Mouse (Mus musculus) liver, embryonic 12.5 days (tissue): ENCODE measurements around the gene Reln. TPM values are rescaled to one million over a fixed set of nuclear protein-coding genes. Genes with fewer than 3 reads are reported as not detected.

Experiments used
- ATAC-seq: fragments of 200-750 bp; cut with Nextera tagmentation; 2 replicates; pipeline ENCODE4 v1.8.0; 2017; ENCODE audit warnings: moderate number of reproducible peaks, mild to moderate bottlenecking, moderate library complexity
- H3K27ac ChIP-seq: fragments of 300-500 bp; sonication (generic); 2 replicates; pipeline ENCODE4 v1.5.1; 2016; ENCODE audit warnings: mild to moderate bottlenecking
- H3K27me3 ChIP-seq: fragments of 300-500 bp; sonication (generic); replicated peaks from 2 replicates; pipeline ENCODE4 v1.6.1; 2016; ENCODE audit warnings: mild to moderate bottlenecking, moderate library complexity
- H3K36me3 ChIP-seq: fragments of 300-500 bp; sonication (generic); 2 replicates; pipeline ENCODE4 v1.6.1; 2016; ENCODE audit warnings: mild to moderate bottlenecking, moderate library complexity
- H3K4me1 ChIP-seq: fragments of 300-500 bp; sonication (generic); 2 replicates; pipeline ENCODE4 v1.6.1; 2016
- H3K4me2 ChIP-seq: fragments of 300-500 bp; sonication (generic); 2 replicates; pipeline ENCODE4 v1.6.1; 2016; ENCODE audit warnings: mild to moderate bottlenecking, moderate library complexity
- H3K4me3 ChIP-seq: fragments of 300-500 bp; sonication (generic); 2 replicates; pipeline ENCODE4 v1.5.1; 2016; ENCODE audit warnings: mild to moderate bottlenecking, moderate library complexity
- H3K9ac ChIP-seq: fragments of 300-500 bp; sonication (generic); 2 replicates; pipeline ENCODE4 v1.6.1; 2016; ENCODE audit warnings: mild to moderate bottlenecking, moderate library complexity
- H3K9me3 ChIP-seq: fragments of 300-500 bp; sonication (generic); replicated peaks from 2 replicates; pipeline ENCODE4 v1.6.1; 2016; ENCODE audit warnings: mild to moderate bottlenecking, moderate library complexity
- WGBS: fragments of 180-500 bp; shearing (Covaris S2); methylation state at CpG from one replicate; pipeline ENCODE4 v1.1.7; 2016; ENCODE audit not compliant: insufficient replicate concordance; 5-methylcytosine and 5-hydroxymethylcytosine counted together
- polyA plus RNA-seq: library from polyadenylated mRNA; unstranded; fragments of >200 nt; fragmentation: Nextera tagmentation; extraction: Ambion mirVana; gene quantifications from 2 replicates; pipeline ENCODE4 v1.2.1, GENCODE M21; 2016

Gene Reln
- polyA plus RNA-seq, 1 experiment from 2014 or later = 36.7 TPM

DNA sequence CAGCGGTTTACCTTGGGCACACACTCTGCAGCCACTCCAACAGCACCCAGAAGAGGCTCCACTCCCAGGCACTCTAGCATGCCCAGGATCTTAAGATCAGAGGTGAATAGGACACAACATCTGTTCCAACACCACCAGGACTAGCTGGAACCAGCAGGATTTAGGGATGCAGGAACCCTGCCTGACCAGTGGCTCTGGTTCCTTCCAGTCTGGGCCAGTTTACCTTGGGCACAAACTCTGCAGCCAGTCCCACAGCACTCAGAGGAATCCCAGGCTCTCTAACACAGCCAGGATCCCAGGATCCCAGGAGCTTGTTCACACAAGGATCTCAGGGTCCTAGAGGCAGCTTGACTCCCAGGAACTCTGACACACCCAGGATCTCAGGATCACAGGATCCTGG lies 382.7 kb downstream of the Reln start:
- 88% methylated on average over 1 of the region's 1 CpGs for WGBS
- no peaks in the 10 kb centered on the region for H3K9me3 ChIP-seq
- no peak for ATAC-seq
- 0 out of 2 replicates have a peak, but pooled peaks cover 2% of the 10 kb centered on the region for H3K36me3 ChIP-seq
- no peaks in the 10 kb centered on the region for H3K27me3 ChIP-seq
- H3K27ac ChIP-seq = no peak overlapping the region
- H3K4me2 ChIP-seq = no peak overlapping the region
- H3K4me3 ChIP-seq = no peak overlapping the region
- H3K4me1 ChIP-seq = no peaks in the 10 kb centered on the region
- H3K9ac ChIP-seq = no peak overlapping the region

DNA sequence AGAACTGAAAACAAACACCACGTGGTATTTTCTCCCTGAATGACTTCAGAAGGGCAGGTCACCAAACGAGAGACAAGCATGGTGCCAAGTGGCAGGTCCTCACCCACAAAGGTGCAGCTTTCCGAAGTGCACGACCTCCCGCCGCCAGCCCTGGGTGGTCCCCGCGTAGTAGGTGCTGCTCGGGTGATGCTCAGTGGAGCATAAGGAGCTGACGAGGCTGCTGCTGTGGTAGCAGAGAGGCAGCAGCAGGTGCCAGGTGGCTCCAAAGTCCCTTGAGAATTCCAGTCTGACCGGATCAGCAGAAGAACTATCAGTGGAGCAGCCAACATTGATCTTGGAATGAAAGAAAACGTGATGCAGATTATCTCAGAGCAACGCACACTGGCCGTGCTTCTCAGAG lies 384.4 kb downstream of the Reln start:
- WGBS = 74% methylated on average over 14 of the region's 14 CpGs
- Histone ChIP-seq H3K4me1 (no peaks in the 10 kb centered on the region), H3K36me3 (0 out of 2 replicates have a peak, but pooled peaks cover 5% of the 10 kb centered on the region), H3K9me3 (no peaks in the 10 kb centered on the region), H3K4me3 (no peak overlapping the region), H3K27me3 (no peaks in the 10 kb centered on the region), H3K4me2 (no peak overlapping the region), H3K27ac (no peak overlapping the region), H3K9ac (no peak overlapping the region)
- ATAC-seq = no peak

DNA sequence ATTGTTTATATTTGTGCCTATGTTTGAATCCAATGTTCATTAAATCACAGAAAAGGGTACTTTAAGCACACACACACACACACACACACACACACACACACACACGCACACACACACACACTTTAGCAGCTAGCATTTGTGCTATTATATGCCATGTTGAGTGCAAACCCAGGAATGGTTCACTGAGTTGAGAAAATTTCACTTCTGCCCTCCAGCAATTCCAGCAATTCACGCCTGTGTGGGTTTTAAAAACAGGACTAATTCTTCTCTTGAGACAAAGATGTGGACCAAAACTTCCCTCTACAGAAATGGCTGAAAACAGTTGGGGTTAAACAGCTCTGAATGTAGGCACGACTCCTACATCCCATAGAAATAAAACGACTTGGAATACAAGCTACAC lies 386.9 kb downstream of the Reln start:
- 64% methylated on average over 4 of the region's 4 CpGs for WGBS
- Histone ChIP-seq H3K9ac (no peak overlapping the region), H3K4me2 (no peak overlapping the region), H3K36me3 (peaks cover 5% of the 10 kb centered on the region; the same call in 1 of the 2 replicates), H3K9me3 (no peaks in the 10 kb centered on the region), H3K4me1 (no peaks in the 10 kb centered on the region), H3K27me3 (no peaks in the 10 kb centered on the region), H3K4me3 (no peak overlapping the region), H3K27ac (no peak overlapping the region)
- ATAC-seq = no peak

DNA sequence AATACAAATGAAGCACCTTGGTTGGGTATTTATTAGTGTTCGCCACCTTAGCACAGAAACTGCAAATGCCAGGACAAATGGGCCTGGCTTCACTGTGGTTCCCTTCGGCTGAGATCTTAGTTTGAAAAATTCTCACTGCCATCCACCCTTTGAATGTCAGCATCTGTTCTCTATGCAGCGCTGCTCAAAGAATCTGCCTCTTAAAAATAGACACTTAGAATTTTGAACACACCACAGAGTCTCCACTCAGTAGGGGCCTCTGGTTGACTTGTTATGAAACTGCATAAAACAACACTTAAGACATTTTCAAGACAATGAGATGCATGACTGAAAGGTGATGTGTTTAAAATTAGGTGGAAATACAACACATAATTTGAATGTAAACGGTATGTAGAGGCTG lies 387.4 kb downstream of the Reln start:
- H3K9me3 ChIP-seq = no peaks in the 10 kb centered on the region
- no peak overlapping the region for H3K4me3 ChIP-seq
- no peak overlapping the region for H3K9ac ChIP-seq
- 62% methylated on average over 4 of the region's 4 CpGs for WGBS
- H3K4me1 ChIP-seq = no peaks in the 10 kb centered on the region
- H3K4me2 ChIP-seq = no peak overlapping the region
- no peak for ATAC-seq
- H3K27ac ChIP-seq = no peak overlapping the region
- H3K27me3 ChIP-seq = no peaks in the 10 kb centered on the region
- H3K36me3 ChIP-seq = peaks cover 5% of the 10 kb centered on the region; the same call in 1 of the 2 replicates

DNA sequence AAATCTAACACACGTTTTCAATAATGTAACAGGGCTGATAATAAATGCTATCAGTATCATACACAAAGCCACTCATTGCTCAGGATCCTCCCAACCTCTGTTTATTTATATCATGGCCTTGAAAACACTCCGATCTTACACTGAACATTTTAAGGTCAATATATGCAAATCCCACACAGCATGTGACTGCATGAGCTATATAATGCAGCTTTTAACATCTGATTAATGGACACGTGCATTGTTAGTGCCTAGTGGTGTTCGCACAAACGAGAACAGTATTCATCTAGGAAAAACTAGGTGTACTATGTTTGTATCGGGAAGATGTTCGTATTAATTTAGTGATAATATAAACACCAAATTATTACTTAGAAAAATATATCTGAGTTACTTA lies 395.0 kb downstream of the Reln start:
- H3K9me3 ChIP-seq = no peaks in the 10 kb centered on the region
- no peak for ATAC-seq
- H3K27me3 ChIP-seq = no peaks in the 10 kb centered on the region
- no peak overlapping the region for H3K9ac ChIP-seq
- H3K4me2 ChIP-seq = no peak overlapping the region
- no peak overlapping the region for H3K4me3 ChIP-seq
- peaks cover 11% of the 10 kb centered on the region for H3K36me3 ChIP-seq
- H3K4me1 ChIP-seq = no peaks in the 10 kb centered on the region
- WGBS = 74% methylated on average over 7 of the region's 7 CpGs
- H3K27ac ChIP-seq = no peak overlapping the region

DNA sequence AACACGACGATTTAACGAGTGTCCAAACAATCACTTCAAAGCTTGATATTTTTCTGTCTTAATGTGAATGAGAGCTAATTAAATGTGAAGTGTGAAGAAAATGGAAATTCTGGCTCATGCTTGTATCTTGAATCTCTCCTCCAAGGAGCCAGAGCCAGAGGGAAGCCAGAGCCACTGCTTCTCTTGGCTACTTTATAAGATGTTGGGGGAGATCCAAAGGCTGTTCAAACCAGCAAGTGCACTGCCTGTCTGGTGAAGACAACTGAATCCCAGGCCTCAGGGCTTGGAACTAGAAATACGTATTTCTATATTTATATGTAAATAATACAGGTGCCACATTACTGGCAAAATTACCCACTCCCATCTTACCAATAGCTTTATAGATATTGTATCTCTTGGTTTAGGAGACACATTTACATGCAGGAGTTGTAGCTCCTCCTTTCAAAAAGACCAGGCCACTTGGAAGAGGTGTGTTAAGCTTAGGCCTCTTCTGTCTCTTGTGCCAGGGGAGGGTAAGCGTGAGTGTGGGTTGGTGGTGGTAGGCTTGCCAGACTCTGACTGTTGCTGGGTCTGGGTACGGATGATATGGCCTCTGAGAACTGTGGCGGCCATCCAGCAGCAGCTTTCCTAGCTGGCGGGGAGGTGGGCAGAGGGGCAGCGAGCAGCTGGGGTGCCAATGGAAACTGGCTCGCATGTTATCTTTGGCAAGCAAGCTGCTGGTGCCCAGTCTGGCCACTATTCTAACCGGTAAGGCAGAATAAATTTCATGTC lies 395.6 kb downstream of the Reln start:
- Histone ChIP-seq H3K4me1 (no peaks in the 10 kb centered on the region), H3K4me3 (no peak overlapping the region), H3K9me3 (no peaks in the 10 kb centered on the region), H3K27ac (no peak overlapping the region), H3K9ac (no peak overlapping the region), H3K27me3 (no peaks in the 10 kb centered on the region), H3K4me2 (no peak overlapping the region), H3K36me3 (peaks cover 11% of the 10 kb centered on the region)
- 77% methylated on average over 11 of the region's 11 CpGs for WGBS
- ATAC-seq = no peak

DNA sequence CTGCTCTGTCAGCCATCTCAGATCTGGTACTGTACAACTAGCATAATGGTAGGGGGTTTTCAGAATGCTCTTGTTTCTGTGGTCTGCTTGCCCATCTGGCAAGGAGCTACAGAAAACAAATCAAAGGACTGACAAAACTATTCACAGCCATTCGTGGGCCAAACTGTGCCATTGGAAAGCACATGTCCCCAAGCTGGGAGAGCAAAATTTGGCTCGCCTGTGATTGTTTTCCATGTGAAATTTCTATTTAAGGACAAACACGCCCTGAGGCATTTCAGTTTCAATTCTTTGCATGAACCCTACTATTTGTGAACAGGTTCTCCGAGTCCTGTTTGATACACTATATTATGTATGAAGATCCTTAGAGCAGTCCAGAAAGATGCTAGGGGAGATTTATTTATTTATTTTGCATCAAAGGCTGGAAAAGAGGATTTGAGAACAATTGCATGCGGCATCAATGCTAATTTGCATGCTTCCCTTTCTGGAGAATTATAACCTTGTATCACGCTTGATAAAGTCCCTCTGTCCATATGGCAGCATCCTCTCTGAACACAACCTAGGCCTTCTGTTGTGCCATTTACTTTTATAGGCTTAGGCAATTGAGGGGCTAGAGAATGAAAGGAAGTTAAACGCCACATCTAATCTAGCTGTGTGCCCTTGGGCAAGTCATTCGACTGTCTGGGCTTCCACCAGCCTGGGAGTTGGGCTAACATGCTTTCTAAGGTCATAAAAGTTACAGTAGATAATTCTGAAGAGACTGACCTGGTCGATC lies 396.7 kb downstream of the Reln start:
- Histone ChIP-seq H3K27ac (no peak overlapping the region), H3K4me3 (no peak overlapping the region), H3K4me1 (no peaks in the 10 kb centered on the region), H3K9me3 (no peaks in the 10 kb centered on the region), H3K27me3 (no peaks in the 10 kb centered on the region), H3K9ac (no peak overlapping the region), H3K36me3 (peaks cover 11% of the 10 kb centered on the region), H3K4me2 (no peak overlapping the region)
- 57% methylated on average over 9 of the region's 9 CpGs for WGBS
- ATAC-seq = no peak

DNA sequence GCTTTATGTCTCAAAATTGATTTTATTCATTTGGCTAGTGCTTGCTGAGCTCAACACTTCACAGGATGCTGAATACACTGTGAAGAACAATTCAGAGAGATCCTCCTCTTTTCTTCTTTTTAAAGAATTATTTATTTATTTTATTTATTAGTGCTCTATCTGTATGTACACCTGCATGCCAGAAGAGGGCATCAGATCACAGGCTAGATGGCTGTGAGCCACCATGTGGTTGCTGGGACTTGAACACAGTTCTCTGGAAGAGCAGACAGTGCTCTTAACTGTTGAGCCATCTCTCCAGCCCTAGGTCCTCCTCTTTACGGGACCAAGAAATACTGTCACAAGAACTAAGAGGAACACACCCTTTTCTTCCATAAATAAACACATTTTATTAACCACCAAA lies 399.9 kb downstream of the Reln start:
- no peaks in the 10 kb centered on the region for H3K27me3 ChIP-seq
- H3K4me3 ChIP-seq = no peak overlapping the region
- ATAC-seq = no peak
- no peak overlapping the region for H3K9ac ChIP-seq
- H3K4me1 ChIP-seq = no peaks in the 10 kb centered on the region
- no peaks in the 10 kb centered on the region for H3K9me3 ChIP-seq
- H3K36me3 ChIP-seq = peaks cover 11% of the 10 kb centered on the region; the same call in 1 of the 2 replicates
- H3K27ac ChIP-seq = no peak overlapping the region
- WGBS = 59% methylated on average over 1 of the region's 1 CpGs
- no peak overlapping the region for H3K4me2 ChIP-seq

DNA sequence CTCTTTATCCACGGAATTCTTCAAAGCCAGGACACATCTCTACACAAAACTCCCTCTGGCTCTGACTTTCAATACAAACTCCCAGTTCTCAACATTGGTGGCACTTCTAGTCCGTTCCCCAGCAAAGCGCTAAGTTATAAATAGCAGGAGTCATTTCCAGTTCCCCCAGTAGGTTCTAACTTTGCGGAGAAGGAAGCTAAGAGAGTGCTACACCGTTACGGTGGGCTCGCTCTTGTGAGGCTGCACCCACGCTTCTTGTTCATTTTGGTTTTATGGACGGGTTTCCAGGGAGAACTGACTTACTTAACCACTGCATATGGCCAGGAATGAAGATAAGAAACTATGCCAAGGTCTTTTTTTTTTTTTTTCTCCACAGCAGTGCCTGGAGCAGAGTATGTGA lies 405.1 kb downstream of the Reln start:
- no peaks in the 10 kb centered on the region for H3K27me3 ChIP-seq
- H3K9me3 ChIP-seq = no peaks in the 10 kb centered on the region
- no peak overlapping the region for H3K4me3 ChIP-seq
- no peak overlapping the region for H3K9ac ChIP-seq
- H3K27ac ChIP-seq = no peak overlapping the region
- no peaks in the 10 kb centered on the region for H3K4me1 ChIP-seq
- 50% methylated on average over 9 of the region's 9 CpGs for WGBS
- H3K36me3 ChIP-seq = no peaks in the 10 kb centered on the region
- H3K4me2 ChIP-seq = no peak overlapping the region
- ATAC-seq = no peak

DNA sequence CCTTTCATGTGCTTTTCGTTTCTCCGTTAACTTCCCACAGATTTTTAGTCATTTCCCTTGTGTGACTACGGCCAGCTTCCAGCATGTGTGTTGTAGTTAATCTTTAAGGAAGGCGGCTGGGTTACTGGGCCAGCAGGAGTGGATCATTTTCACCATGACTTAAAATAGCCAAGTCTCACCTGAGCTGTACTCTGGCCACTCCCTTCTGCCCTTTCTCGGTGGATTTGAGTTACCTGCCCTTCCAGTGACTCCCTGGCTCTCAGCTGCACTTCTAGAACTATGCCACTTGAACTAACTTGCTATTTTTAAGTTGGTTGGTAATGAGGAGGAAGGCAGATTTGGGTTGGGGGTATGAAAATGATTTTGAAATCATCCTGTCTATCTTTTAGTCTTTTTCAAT lies 406.4 kb downstream of the Reln start:
- Histone ChIP-seq H3K9me3 (no peaks in the 10 kb centered on the region), H3K9ac (no peak overlapping the region), H3K27me3 (no peaks in the 10 kb centered on the region), H3K4me3 (no peak overlapping the region), H3K4me1 (no peaks in the 10 kb centered on the region), H3K27ac (no peak overlapping the region), H3K36me3 (no peaks in the 10 kb centered on the region), H3K4me2 (no peak overlapping the region)
- 72% methylated on average over 5 of the region's 5 CpGs for WGBS
- ATAC-seq = no peak

DNA sequence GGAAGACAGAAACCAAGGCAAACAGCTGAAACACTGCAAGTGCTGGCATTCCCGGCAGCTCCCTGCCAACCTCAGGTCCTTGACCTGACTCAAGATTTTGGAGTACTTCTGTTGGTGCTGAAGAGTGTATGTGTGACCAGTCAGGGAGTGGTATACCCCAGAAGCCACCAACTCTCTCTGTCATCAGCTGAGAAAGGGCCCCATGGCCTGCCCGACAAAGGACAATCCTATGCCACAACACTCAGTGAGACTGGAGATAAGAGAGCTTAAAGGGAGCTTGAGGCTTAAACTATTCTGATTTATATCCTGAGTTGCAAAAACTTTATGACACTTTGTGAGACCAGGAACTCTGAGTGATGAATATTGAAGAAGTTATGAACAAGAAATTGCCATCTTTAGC lies 407.9 kb downstream of the Reln start:
- H3K27me3 ChIP-seq = no peaks in the 10 kb centered on the region
- 0 out of 2 replicates have a peak, but pooled peaks cover 3% of the 10 kb centered on the region for H3K36me3 ChIP-seq
- H3K4me2 ChIP-seq = no peak overlapping the region
- H3K9me3 ChIP-seq = no peaks in the 10 kb centered on the region
- no peaks in the 10 kb centered on the region for H3K4me1 ChIP-seq
- WGBS = 78% methylated on average over 2 of the region's 2 CpGs
- H3K4me3 ChIP-seq = no peak overlapping the region
- no peak overlapping the region for H3K9ac ChIP-seq
- ATAC-seq = no peak
- H3K27ac ChIP-seq = no peak overlapping the region

DNA sequence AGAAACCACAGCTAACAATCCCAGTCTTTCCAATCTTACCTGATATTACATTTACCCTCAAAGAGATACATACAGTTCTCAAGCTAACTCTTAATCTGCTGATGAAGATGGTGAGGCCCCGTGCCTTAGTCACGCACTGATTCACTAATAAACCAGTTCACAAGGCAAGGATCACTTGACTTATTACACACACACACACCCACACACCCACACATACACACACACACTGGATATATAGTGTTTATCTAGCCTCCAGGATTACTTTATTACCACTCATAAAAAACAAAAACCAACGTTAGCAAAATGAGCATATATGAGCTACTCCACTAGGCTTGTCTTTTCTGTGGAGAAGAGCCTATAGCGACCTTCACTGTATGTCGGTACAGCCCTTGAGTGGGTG lies 408.4 kb downstream of the Reln start:
- Histone ChIP-seq H3K9me3 (no peaks in the 10 kb centered on the region), H3K4me3 (no peak overlapping the region), H3K4me1 (no peaks in the 10 kb centered on the region), H3K27me3 (no peaks in the 10 kb centered on the region), H3K27ac (no peak overlapping the region), H3K9ac (no peak overlapping the region), H3K36me3 (0 out of 2 replicates have a peak, but pooled peaks cover 3% of the 10 kb centered on the region), H3K4me2 (no peak overlapping the region)
- 71% methylated on average over 5 of the region's 5 CpGs for WGBS
- ATAC-seq = no peak
